Mouse (Mus musculus): ENCODE data around the gene Olfr632.
"Not testable (repeated sequence)": the region's sequence is repeated elsewhere in the genome, so short reads cannot be mapped to it uniquely, and the experiment has no call there.

The Olfr632 gene

DNA sequence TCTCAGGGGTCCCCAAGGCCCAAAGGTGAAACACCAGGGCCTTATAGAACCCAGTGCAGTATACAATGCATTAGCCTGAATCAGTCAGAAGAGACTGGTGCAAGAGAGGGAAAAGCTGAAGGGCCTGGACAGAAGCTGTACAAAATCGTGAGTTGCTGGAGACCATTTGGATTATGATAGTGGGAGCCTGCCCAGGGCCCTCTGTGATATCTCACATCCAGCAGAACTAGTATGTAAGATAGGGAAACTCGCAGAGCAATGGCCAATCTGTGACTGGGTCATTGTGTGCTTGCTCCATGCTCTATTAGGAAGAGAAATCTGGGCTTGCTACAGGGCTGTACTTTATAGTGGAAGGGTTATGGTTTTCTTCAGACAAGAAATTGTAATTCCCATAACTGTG lies at the start of gene Olfr632:
Olfr632 (plus strand) TSS at position 84 of the 400 bp plus-strand sequence.
- DNase-seq (ENCODE audit: low read depth): no peak

DNA sequence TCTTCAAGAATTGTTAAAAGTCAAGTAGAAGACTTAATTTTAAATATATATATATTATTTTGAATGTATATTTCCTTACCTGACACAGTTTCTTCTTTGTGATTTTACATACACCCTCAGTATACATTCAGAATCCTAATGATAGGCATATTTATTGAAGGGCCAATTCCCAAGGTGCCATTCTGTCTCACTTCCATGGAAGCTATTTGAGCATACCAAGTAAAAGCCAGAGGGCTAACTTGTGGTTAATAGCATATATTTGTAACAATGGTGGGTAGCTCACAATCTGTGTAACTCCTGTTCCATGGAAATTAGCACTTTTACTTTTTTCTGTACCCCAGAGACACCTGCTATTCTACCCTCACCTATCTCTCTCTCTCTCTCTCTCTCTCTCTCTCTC lies 48.0 kb upstream of the Olfr632 start, which contains the start of gene Olfr66:
Olfr66 (minus strand) TSS at position 101 of the 400 bp plus-strand sequence.
- no peak for DNase-seq (ENCODE audit: low read depth)

GRCm38 (mm10) chr7:103894385-103894784 lies 39.8 kb upstream of the Olfr632 start, which contains the start of gene Olfr64:
TSS of gene Olfr64 (minus strand) at chr7:103894485.
- no peak for DNase-seq (ENCODE audit: low read depth)

DNA sequence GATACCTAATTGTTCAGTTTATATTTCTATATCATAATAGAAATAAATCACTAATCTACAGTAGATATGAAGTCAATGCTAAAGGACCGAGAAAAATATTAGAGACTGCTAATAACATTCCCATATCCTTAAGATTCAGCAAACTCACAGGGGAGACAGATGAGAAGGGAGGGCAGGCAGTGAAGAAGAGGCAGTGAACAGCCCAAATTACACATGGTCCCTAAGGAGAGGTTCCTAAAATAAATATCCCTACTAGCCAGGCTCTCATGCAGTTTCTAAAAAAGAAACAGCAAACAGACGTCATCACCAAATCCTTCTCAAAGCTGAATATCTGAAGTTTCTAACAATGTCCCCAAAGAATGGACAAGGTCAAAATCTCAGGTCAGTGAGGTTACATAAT lies 31.0 kb upstream of the Olfr632 start, which contains the start of gene Olfr65:
Olfr65 (plus strand) TSS at position 301 of the 400 bp plus-strand sequence.
- no peak for DNase-seq (ENCODE audit: low read depth)

GRCm38 (mm10) chr7:103910047-103910446 lies 24.1 kb upstream of the Olfr632 start:
- DNase-seq (ENCODE audit: low read depth): no peak

DNA sequence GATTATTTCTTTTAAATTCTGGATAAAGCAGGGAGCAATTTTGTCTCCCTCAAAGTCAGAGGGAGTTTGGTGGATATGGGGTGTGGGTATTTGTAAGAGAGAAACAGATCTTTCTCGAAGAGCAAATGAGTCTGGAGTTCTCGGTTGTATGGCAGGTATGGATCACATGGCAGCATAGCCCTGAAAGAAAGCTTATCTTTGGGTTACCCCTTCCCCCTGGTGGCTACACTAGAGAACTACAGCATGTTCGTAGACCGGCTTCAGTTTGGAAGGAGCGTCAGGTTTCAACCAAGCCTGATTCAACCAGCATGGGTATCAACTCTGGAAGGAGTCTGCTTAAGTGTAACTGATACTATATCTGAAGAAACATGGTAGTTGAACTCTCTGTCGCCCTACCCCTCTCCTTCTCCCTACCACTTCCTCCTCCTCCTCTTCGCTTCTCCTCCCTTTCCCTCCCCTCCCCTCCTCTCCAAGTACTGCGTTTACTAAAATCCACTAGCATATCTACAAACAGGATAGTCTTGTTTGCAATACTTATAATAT lies 21.1 kb upstream of the Olfr632 start:
- DNase-seq (ENCODE audit: low read depth): peak; percentile 12

DNA sequence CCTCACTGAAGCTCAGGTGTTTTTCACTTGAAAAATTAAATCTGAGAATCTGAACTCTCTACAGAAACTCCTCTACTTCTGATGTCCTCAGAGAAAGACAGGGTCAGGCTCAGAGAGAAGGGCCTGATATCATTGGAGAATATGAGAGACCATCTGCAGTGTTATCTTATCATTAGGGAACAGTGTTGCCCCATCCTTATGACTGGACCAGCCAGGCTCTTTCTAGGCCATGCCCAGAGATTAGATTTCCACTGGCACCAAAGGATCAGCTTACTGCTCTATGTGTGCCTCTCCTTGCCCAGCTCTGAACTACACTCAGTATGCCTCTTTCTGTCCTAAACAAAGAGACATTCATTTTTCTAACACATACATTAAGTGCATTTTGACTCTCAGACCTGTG lies 18.8 kb upstream of the Olfr632 start:
- DNase-seq (ENCODE audit: low read depth): no peak

GRCm38 (mm10) chr7:103928525-103928924 lies 5.6 kb upstream of the Olfr632 start, which contains the start of gene Olfr631:
TSS of gene Olfr631 (plus strand) at chr7:103928825.
- DNase-seq (ENCODE audit: low read depth): no peak

DNA sequence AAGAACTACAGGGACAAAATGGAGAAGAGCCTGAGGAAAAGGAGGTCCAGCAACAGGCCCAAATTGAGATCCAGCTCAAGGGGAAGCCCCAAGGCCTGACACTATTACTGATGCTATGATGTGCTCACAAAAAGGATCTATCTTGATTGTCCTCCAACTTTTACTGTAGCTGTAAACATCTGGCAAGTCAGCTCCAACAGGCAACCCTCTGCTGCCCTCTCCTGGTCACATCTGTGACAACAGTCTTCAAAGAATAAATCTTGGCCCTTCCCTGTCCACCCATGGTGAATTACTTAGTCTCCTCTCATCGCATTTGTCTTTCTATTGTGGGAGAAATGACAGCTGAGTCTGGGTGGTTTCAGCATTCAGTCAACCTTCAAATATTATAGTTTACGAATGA lies 8.6 kb downstream of the Olfr632 start:
- peak; percentile 61 for DNase-seq (ENCODE audit: low read depth)

GRCm38 (mm10) chr7:103944137-103944536 lies 10.0 kb downstream of the Olfr632 start, which contains the start of gene Olfr633:
TSS of gene Olfr633 (plus strand) at chr7:103944437.
- no peak for DNase-seq (ENCODE audit: low read depth)

GRCm38 (mm10) chr7:103966873-103967272 lies 32.7 kb downstream of the Olfr632 start:
- not testable (repeated sequence) for DNase-seq (ENCODE audit: low read depth)

- no peak for DNase-seq (ENCODE audit: low read depth)
Observed at GRCm38 (mm10) chr7:103970852-103971251, 36.7 kb downstream of the Olfr632 start, which contains the start of gene Olfr635. TSS of gene Olfr635 (plus strand) at chr7:103971152.

- DNase-seq (ENCODE audit: low read depth): no peak
Observed at GRCm38 (mm10) chr7:103971782-103972181, 37.6 kb downstream of the Olfr632 start.

Data from induced T-regulatory cell, adult 2 months (primary cell).